Mouse (Mus musculus): ENCODE data around the gene Ufd1. TPM values are rescaled to one million over a fixed set of nuclear protein-coding genes. Genes with fewer than 3 reads are reported as not detected.
"Not testable (repeated sequence)": the region's sequence is repeated elsewhere in the genome, so short reads cannot be mapped to it uniquely, and the experiment has no call there.

The Ufd1 gene
- polyA plus RNA-seq, 1 experiment from 2014 or later: 113 TPM

DNA sequence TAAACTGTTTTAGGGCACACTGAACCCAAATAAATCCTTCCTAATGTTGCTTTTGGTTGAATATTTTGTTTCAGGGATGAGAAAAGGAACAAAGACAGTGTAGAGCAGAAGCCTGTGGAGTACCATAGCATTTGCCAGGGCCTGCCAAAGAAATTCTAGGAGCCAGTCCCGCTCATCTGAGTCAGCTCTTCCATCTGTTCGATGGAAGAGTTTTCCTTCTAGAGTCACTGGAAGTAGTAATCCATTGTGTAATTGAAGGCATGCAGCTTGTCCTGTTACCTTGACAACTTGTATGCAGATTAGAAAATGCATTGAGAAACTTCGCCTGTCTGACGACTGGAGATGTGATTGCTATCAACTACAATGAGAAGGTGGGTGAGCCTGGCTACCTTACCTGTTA is 11.3 kb downstream of the Ufd1 start:
- H3K9me3 ChIP-seq: no peaks in the 10 kb centered on the region
- H3K27ac ChIP-seq: no peak overlapping the region
- no peak overlapping the region for H3K4me2 ChIP-seq
- H3K9ac ChIP-seq: no peak overlapping the region
- H3K4me1 ChIP-seq: no peaks in the 10 kb centered on the region
- WGBS: 79% methylated on average over 4 of the region's 4 CpGs
- H3K4me3 ChIP-seq (replicated peaks): no peak overlapping the region
- ATAC-seq (ENCODE audit: low FRiP score): no peak
- no peaks in the 10 kb centered on the region for H3K27me3 ChIP-seq
- H3K36me3 ChIP-seq (replicated peaks): peaks cover 98% of the 10 kb centered on the region

DNA sequence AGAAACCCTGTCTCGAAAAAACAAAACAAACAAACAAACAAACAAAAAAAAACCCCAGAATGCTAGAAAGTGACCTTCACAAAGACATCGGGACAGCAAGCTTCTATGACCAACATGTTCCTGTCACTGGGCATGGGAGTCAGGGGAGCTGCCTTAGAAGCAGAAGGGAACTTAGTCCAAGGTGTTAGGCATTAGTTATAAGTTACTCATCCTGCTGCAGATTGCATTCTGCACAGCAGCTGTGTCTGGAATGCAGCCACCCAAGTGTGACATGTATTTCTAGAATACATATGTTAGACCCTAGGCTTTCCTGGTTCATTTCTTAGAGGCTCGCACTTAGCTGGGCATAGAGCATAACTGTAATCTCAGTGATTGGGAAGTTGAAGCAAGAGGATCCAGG is 17.1 kb downstream of the Ufd1 start:
- WGBS: 97% methylated on average over 3 of the region's 3 CpGs
- Histone ChIP-seq H3K4me1 (no peaks in the 10 kb centered on the region), H3K36me3 (replicated peaks) (peaks cover 86% of the 10 kb centered on the region), H3K4me3 (replicated peaks) (no peak overlapping the region), H3K9me3 (no peaks in the 10 kb centered on the region), H3K27ac (no peak overlapping the region), H3K4me2 (no peak overlapping the region), H3K27me3 (no peaks in the 10 kb centered on the region), H3K9ac (no peak overlapping the region)
- ATAC-seq (ENCODE audit: low FRiP score): no peak

DNA sequence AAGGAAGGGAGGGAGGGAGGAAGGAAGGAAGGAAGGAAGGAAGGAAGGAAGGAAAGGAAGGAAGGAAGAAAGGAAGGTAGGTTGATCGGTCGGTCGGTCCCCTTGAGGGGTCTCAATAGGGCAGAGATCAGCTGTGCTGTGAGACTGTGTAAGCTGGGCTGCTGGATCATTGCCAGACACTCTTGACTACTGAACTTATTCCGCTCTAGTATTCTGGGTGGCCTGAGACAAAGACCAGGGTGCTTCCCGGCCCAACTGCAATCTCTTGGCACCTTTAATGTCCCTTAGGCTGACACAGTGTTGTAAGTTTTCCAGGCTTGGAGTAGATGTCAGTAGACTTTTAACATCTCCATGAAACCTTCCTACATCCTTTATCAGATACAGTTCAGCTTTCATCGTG is 17.5 kb downstream of the Ufd1 start:
- WGBS: 97% methylated on average over 6 of the region's 6 CpGs
- ATAC-seq (ENCODE audit: low FRiP score): no peak

DNA sequence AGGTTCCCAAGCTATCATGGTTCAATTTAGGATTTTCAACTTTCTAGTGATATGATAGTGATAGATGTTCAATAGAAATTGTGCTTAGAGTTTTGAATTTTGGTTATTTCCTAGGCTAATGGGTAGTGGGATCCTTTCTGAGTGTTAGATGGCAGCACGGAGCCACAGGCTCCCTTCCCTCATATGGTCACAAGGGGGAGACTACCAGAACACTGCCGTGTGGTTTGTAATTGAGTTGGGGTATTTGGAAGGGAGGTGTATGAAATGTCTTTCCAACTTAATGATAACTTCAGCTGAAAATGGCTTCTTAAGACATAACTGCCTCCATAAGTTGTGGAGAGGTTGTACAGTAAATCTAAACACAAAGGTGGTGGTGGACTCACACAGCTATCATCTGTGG is 21.9 kb downstream of the Ufd1 start:
- H3K4me1 ChIP-seq: peaks cover 6% of the 10 kb centered on the region
- no peak overlapping the region for H3K4me3 ChIP-seq (replicated peaks)
- H3K9me3 ChIP-seq: no peaks in the 10 kb centered on the region
- no peak overlapping the region for H3K9ac ChIP-seq
- H3K36me3 ChIP-seq (replicated peaks): peaks cover 57% of the 10 kb centered on the region
- WGBS: 80% methylated on average over 2 of the region's 2 CpGs
- ATAC-seq (ENCODE audit: low FRiP score): no peak
- H3K4me2 ChIP-seq: no peak overlapping the region
- H3K27ac ChIP-seq: no peak overlapping the region
- no peaks in the 10 kb centered on the region for H3K27me3 ChIP-seq

More for the DNA sequence above, 17.5 kb downstream of the Ufd1 start:
- Histone ChIP-seq H3K4me2 (no peak overlapping the region), H3K27me3 (no peaks in the 10 kb centered on the region), H3K9me3 (no peaks in the 10 kb centered on the region), H3K4me3 (replicated peaks) (no peak overlapping the region), H3K36me3 (replicated peaks) (peaks cover 86% of the 10 kb centered on the region), H3K27ac (no peak overlapping the region), H3K9ac (no peak overlapping the region), H3K4me1 (no peaks in the 10 kb centered on the region)

DNA sequence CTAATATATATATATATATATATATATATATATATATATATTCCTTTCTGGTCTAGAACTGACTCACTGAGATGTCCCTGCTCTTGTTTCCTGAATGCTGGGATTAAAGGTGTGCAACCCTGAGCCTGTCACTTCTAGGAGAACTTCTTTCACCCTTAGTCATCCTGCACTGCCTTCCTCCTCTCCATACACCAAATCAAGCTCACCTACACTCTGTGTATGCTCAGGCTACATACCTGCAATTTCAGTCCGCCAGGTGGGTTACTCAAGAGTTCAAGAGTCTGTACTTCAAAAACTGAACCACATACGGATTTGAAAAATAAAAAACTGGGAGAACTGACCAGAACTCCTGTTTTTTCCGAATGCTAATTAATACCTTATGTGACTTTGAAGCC is 24.5 kb downstream of the Ufd1 start:
- Histone ChIP-seq H3K36me3 (replicated peaks) (peaks cover 37% of the 10 kb centered on the region), H3K9ac (peak overlapping the region; percentile 79), H3K4me2 (peak overlapping the region; percentile 61)

DNA sequence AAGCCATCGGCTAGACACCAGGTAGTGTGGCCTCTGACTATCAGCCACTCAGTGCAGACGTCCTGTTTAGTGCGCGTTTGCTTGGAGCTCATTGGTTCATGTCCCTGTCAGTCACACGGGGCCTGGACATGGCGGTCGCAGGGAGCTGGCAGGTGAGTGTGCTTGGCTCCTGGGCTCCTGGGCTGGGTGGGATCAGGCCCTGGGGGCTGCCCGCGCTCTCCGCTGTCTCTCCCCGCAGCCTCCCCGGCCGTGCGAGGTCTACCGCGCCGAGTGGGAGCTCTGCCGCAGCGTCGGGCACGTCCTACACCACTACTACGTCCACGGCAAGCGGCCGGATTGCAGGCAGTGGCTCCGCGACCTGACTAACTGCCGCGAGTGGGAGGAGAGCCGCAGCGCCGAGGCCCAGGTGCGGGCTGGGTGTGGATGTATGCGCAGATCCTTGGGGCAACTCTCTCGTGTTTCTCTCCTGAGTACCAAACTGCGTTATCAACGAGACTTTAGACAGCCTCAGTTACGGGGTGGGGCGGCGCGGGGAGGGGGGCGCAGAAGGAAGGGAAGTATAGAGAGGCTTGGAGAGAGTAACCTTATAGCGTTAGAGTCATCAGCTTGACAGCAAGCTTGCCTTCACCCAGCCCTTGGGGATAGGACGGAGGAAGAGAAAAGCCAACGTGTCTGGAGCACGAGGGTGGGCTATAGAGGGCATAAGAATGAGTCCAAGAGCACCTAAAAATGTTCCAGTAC is 25.1 kb downstream of the Ufd1 start, which contains the start of the genes 2510002D24Rik and Gm28539:
Gene 2510002D24Rik (plus strand): TSS at position 111 of the 741 bp plus-strand sequence.
Gene Gm28539 (plus strand): TSS at position 117 of the 741 bp plus-strand sequence.
- Histone ChIP-seq H3K36me3 (replicated peaks) (peaks cover 35% of the 10 kb centered on the region), H3K9me3 (no peaks in the 10 kb centered on the region), H3K4me1 (peaks cover 6% of the 10 kb centered on the region), H3K9ac (peak within 1 kb of the TSS; percentile 79), H3K4me3 (replicated peaks) (peak within 1 kb of the TSS; percentile 85), H3K4me2 (peak within 1 kb of the TSS; percentile 61), H3K27me3 (no peaks in the 10 kb centered on the region), H3K27ac (no peak within 1 kb of the TSS)
- peak; percentile 98 for ATAC-seq (ENCODE audit: low FRiP score)
- under 1% methylated on average over 45 of the region's 46 CpGs for WGBS

More for the DNA sequence above, 24.5 kb downstream of the Ufd1 start:
- Histone ChIP-seq H3K4me3 (replicated peaks) (peak overlapping the region; percentile 85), H3K9me3 (no peaks in the 10 kb centered on the region), H3K27ac (no peak overlapping the region), H3K27me3 (no peaks in the 10 kb centered on the region), H3K4me1 (peaks cover 6% of the 10 kb centered on the region)
- WGBS: 35% methylated on average over 3 of the region's 3 CpGs
- peak; percentile 39; the same call in 1 of the 2 replicates for ATAC-seq (ENCODE audit: low FRiP score)

DNA sequence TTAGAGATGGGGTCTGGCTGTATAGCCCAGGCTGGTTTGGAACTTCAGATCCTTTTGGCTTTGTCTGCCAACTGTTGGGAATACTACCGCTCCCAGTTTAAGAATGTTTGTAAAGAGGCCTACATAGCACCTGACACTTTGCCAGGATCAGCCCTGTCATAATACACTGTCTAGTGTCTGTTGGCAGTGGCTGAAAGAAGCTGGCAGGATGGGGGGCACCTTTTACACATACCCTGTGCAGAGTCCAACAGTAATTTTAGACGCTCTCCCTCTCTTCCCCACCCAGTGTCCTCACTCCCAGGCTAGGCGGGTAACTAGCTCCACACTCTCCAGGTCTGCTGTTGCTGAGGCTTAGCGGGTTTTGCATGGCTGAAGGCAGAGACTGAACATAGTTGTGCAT is 26.8 kb downstream of the Ufd1 start:
- Histone ChIP-seq H3K4me2 (no peak overlapping the region), H3K9me3 (no peaks in the 10 kb centered on the region), H3K4me3 (replicated peaks) (no peak overlapping the region), H3K27me3 (no peaks in the 10 kb centered on the region), H3K4me1 (peaks cover 6% of the 10 kb centered on the region), H3K27ac (no peak overlapping the region), H3K9ac (no peak overlapping the region), H3K36me3 (replicated peaks) (peaks cover 25% of the 10 kb centered on the region)
- WGBS: 95% methylated on average over 4 of the region's 4 CpGs
- ATAC-seq (ENCODE audit: low FRiP score): no peak

DNA sequence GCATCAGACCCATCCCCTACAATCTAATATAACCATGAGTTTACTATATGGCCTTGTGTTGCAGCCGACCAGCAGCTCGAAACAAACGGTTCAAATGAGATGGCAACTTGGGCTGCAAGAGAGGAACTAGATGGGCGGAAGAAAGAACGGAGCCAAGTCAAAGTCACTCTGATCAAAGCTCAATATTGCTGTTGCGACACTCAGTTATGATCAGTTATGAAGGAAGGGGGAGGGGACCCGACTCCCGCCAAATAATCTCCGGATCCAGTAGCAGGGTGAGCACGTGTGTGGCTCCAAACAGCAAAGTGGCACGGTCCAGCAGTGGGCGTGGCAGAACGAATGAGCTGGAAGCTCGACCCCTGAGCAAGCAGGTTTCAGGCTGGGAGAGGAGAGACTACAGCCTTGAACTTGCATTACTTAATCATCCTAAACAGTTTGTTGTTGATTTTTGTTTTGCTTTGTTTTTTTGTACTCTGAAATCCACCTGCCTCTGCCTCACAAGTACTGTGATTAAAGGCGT is 34.8 kb downstream of the Ufd1 start:
- H3K27ac ChIP-seq: no peak overlapping the region
- WGBS: 88% methylated on average over 15 of the region's 15 CpGs
- no peaks in the 10 kb centered on the region for H3K27me3 ChIP-seq
- no peak overlapping the region for H3K4me3 ChIP-seq (replicated peaks)
- no peak overlapping the region for H3K9ac ChIP-seq
- no peaks in the 10 kb centered on the region for H3K36me3 ChIP-seq (replicated peaks)
- no peak for ATAC-seq (ENCODE audit: low FRiP score)
- H3K4me2 ChIP-seq: no peak overlapping the region
- no peaks in the 10 kb centered on the region for H3K9me3 ChIP-seq
- no peaks in the 10 kb centered on the region for H3K4me1 ChIP-seq

DNA sequence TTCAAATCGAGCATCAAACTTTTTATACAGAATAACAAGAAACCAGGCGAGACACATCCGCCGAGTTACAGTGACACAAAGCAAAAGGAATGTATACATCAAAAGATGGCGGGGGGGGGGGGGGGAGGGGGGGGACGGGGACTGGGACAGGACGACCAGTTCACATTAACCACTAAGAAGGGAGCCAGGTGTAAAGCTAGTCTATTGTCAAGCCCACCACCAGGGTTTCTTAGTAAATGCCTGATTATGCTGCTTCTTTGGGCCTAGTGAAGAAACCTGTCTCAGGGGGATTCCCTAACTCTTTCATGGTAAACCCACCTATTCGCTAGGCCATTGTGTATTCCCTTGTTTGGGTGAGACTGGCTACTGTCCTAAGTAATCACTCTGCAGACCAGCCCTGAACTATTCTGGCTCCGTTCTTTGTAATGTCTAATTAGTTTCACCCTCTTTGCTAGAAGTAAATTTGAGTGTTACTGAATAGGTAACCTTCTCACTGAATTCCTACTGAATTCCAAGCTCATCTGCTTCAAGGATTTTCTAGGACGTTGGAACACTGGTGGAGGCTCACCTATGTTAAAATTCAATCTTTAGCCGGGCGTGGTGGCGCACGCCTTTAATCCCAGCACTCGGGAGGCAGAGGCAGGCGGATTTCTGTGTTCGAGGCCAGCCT is 38.1 kb downstream of the Ufd1 start:
- ATAC-seq (ENCODE audit: low FRiP score); H3K4me1 ChIP-seq; H3K4me3 ChIP-seq (replicated peaks); H3K27me3 ChIP-seq; H3K9ac ChIP-seq; H3K4me2 ChIP-seq; H3K27ac ChIP-seq; H3K9me3 ChIP-seq; H3K36me3 ChIP-seq (replicated peaks): not testable (repeated sequence)
- WGBS: 93% methylated on average over 15 of the region's 17 CpGs

DNA sequence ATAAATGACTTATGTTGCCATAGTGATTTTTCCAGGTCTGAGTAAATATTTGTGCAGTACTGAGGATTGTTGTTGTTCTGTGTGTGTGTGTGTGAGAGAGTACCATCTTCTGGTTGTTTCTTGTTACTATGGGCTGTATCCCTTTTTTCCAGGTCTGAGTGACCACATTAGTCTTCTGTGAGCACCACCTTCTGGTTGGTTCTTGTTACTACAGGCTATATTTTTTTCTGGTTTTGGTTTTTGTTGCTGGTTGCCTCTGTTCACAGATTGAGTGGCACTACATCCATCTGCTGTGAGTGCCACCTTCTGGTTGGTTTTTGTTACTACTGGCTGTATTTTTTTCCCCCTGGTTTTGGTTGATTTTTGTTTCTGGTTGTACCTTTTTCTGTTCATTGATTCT is 47.0 kb downstream of the Ufd1 start:
- no peak overlapping the region for H3K4me3 ChIP-seq (replicated peaks)
- H3K9ac ChIP-seq: no peak overlapping the region
- no peaks in the 10 kb centered on the region for H3K36me3 ChIP-seq (replicated peaks)
- H3K4me2 ChIP-seq: no peak overlapping the region
- no peak overlapping the region for H3K27ac ChIP-seq
- no peak for ATAC-seq (ENCODE audit: low FRiP score)
- H3K27me3 ChIP-seq: no peaks in the 10 kb centered on the region
- H3K4me1 ChIP-seq: no peaks in the 10 kb centered on the region
- 0 out of 2 replicates have a peak, but pooled peaks cover 3% of the 10 kb centered on the region for H3K9me3 ChIP-seq

DNA sequence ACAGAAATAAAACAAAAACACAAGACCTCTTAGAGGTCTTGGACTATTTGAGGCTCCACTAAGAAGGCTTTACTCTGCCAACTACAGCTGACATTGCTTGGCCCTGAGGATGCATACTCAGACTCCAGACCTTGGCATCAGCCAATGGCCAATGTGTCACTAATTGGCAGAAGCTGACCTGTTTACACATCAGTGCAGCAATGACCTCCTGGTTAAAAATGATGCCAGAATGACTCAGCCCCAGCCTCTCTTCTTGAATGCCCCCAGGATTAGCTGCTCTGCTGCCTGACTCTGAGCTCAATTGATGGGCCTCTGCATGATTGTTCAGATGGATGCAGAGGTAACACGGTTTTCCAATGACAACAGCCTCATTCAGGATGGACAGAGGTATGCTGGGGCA is 48.6 kb downstream of the Ufd1 start:
- Histone ChIP-seq H3K27ac (no peak overlapping the region), H3K9ac (no peak overlapping the region), H3K27me3 (no peaks in the 10 kb centered on the region), H3K4me2 (no peak overlapping the region), H3K36me3 (replicated peaks) (no peaks in the 10 kb centered on the region), H3K4me1 (no peaks in the 10 kb centered on the region), H3K9me3 (0 out of 2 replicates have a peak, but pooled peaks cover 3% of the 10 kb centered on the region), H3K4me3 (replicated peaks) (no peak overlapping the region)
- 79% methylated on average over 1 of the region's 1 CpGs for WGBS
- ATAC-seq (ENCODE audit: low FRiP score): no peak

DNA sequence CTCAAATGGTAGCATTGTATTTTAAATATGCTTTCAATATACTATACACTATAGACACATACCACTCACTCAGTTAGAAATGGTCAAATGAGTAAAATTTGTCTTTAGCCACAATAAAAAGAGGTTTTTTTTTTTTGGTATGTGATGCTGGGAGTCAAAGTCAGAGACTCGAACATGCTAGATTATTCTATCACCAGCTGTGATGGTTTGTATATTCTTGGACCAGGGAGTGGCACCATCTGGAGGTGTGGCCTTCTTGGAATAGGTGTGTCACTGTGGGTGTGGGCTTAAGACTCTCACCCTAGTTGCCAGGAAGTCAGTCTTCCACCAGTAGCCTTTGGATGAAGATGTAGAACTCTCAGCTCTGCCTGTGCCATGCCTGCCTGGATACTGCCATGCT is 58.9 kb downstream of the Ufd1 start:
- peaks cover 37% of the 10 kb centered on the region for H3K36me3 ChIP-seq (replicated peaks)

More for the DNA sequence above, 58.9 kb downstream of the Ufd1 start:
- ATAC-seq (ENCODE audit: low FRiP score); H3K4me1 ChIP-seq; H3K9me3 ChIP-seq; H3K27ac ChIP-seq; H3K9ac ChIP-seq; H3K4me2 ChIP-seq; H3K4me3 ChIP-seq (replicated peaks); H3K27me3 ChIP-seq: not testable (repeated sequence)
- WGBS: 88% methylated on average over 1 of the region's 1 CpGs

Data from forebrain, embryonic 12.5 days (tissue).